Mouse (Mus musculus): ENCODE results near the gene E130218I03Rik. TPM values are rescaled to one million over a fixed set of nuclear protein-coding genes. Genes with fewer than 3 reads are reported as not detected.
A peak's percentile ranks its signal among the peaks of the same experiment; 100 is the strongest.

The E130218I03Rik gene
- polyA plus RNA-seq, 1 experiment from 2014 or later: 0.08 TPM

DNA sequence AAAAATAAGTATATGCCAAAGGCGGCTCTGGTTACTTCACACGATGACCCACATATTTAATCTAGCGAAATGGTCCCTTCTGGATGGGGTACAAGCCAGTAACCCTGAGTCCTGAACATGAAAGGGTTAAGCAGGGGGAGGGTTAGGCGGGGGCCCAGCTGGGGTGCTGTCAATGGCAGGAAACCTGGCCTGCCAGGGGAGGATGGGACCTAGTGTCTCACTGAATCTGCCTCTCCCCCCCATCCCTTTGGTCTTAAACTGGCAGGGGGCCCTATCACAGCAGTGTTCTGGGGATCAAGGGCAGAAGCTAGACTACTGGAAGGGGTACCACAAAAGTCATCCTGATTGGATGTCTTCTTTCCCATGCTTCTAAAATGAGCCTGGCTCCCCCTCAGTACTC, 12.4 kb downstream of the E130218I03Rik start:
- ATAC-seq (replicated peaks; ENCODE audit: low FRiP score, low read depth) (no peak), DNase-seq (ENCODE audit: low spot score) (peak; percentile 14)
- no peak overlapping the region for H3K4me3 ChIP-seq (replicated peaks; ENCODE audit: low read depth, low read length)
- no peak overlapping the region for H3K9ac ChIP-seq (ENCODE audit: low read depth, low read length)
- peaks cover 22% of the 10 kb centered on the region for H3K27me3 ChIP-seq (ENCODE audit: insufficient read depth, low read length)
- no peak overlapping the region for H3K4me2 ChIP-seq (ENCODE audit: low read length)
- no peaks in the 10 kb centered on the region for H3K9me3 ChIP-seq (replicated peaks; ENCODE audit: low read length)
- no peak for TF ChIP-seq CTCF (IDR thresholded peaks at IDR 0.05; ENCODE audit: low read depth)
- no peak overlapping the region; the same call in 1 of the 2 replicates for H3K27ac ChIP-seq
- peaks cover 37% of the 10 kb centered on the region for H3K4me1 ChIP-seq (replicated peaks; ENCODE audit: insufficient read depth, low read length)
- no peaks in the 10 kb centered on the region for H3K36me3 ChIP-seq (ENCODE audit: insufficient read depth, low read length)
- 34% methylated on average over 4 of the region's 4 CpGs for WGBS

DNA sequence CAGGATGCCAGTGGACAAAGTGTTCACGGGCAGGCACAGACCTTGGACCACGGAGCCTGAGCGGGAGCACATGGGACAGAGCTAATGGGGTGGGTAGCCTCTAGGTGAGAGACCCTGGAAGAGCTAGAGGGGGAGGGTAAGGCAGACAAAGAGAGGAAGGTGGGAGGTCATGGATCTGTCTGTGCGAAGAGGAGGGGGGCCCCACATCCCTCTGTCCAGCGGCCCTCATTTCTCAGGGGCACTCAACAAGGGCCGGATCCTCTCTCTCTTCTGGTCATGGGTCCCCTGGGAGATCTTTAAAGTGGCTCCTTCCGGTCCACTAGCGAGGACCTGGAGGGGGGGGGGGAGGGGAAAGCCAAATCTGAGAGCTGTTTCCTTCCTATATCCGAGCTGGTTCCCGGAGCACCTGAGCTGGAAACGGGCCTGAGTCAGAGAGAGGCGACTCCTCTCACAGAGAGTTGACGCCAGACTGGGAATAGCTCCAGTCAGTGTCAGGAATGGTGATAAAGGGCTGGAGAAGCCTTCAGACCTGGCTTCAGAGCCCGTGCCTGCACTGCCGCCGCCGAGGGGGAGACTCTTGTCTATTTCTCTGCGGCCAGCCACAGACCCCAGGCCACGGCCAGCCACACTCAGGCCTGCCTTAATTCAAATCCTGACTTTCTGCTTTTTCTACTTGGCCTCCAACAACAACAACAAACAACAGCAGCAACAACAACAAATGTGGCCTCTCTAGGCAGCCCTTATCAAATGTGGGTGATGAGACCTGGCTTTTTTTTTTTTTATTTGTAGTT, 13.1 kb downstream of the E130218I03Rik start:
- no peak for TF ChIP-seq CTCF (IDR thresholded peaks at IDR 0.05; ENCODE audit: low read depth)
- WGBS: 21% methylated on average over 19 of the region's 19 CpGs
- Histone ChIP-seq H3K4me1 (replicated peaks; ENCODE audit: insufficient read depth, low read length) (peaks cover 30% of the 10 kb centered on the region), H3K9me3 (replicated peaks; ENCODE audit: low read length) (no peaks in the 10 kb centered on the region), H3K4me2 (ENCODE audit: low read length) (peak overlapping the region; percentile 11; the same call in 1 of the 2 replicates), H3K36me3 (ENCODE audit: insufficient read depth, low read length) (no peaks in the 10 kb centered on the region), H3K4me3 (replicated peaks; ENCODE audit: low read depth, low read length) (no peak overlapping the region), H3K27me3 (ENCODE audit: insufficient read depth, low read length) (peaks cover 15% of the 10 kb centered on the region), H3K9ac (ENCODE audit: low read depth, low read length) (no peak overlapping the region), H3K27ac (peak overlapping the region; percentile 47)
- ATAC-seq (replicated peaks; ENCODE audit: low FRiP score, low read depth): 0 out of 2 replicates have a peak, but pooled peaks have one; percentile 30
- DNase-seq (ENCODE audit: low spot score): peak; percentile 59

DNA sequence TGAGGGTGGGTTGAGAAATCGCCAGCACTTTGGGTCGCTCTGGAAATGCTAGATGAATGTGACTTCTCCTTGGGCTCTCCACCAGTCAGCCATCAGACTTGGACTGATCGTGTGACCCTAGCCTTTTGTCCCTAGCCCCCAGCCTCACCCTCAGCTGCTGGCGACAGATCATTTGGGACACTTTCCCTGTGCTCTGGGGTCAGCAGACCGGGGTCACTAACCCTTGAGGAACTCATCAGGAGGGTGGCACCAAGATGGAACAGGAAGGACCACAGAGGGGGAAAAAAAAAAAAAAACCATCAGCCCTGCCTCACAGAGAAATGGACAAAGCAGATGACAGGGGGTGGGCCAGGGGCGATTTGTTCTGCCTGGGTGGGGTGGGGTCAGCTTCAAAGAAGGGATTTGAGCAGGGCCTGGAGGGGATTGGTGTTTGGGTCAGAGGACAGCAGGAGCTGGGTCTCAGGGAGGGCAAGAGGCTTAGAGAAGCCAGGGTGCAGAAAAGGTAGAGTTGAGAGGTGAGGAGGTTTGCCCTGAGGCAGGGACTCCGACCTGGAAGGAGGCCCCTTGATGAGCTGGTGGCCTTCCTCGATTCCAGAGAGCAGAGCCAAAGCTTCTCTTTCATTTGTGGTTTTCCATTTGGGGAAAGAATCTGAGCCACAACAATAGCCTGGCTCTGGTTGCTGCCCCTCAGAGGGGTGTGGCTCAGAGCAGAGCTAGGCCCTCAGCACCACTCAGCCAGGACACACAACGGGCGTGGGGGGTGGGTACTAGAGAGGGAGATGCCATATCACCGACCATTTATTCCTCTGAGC, 13.9 kb downstream of the E130218I03Rik start:
- Histone ChIP-seq H3K9ac (ENCODE audit: low read depth, low read length) (no peak overlapping the region), H3K4me3 (replicated peaks; ENCODE audit: low read depth, low read length) (no peak overlapping the region), H3K36me3 (ENCODE audit: insufficient read depth, low read length) (no peaks in the 10 kb centered on the region), H3K27me3 (ENCODE audit: insufficient read depth, low read length) (peaks cover 7% of the 10 kb centered on the region), H3K4me2 (ENCODE audit: low read length) (0 out of 2 replicates have a peak overlapping the region, but pooled peaks have one; percentile 11), H3K27ac (peak overlapping the region; percentile 47), H3K4me1 (replicated peaks; ENCODE audit: insufficient read depth, low read length) (peaks cover 24% of the 10 kb centered on the region), H3K9me3 (replicated peaks; ENCODE audit: low read length) (no peaks in the 10 kb centered on the region)
- no peak for TF ChIP-seq CTCF (IDR thresholded peaks at IDR 0.05; ENCODE audit: low read depth)
- ATAC-seq (replicated peaks; ENCODE audit: low FRiP score, low read depth) (no peak), DNase-seq (ENCODE audit: low spot score) (peak; percentile 10)
- 31% methylated on average over 11 of the region's 11 CpGs for WGBS

DNA sequence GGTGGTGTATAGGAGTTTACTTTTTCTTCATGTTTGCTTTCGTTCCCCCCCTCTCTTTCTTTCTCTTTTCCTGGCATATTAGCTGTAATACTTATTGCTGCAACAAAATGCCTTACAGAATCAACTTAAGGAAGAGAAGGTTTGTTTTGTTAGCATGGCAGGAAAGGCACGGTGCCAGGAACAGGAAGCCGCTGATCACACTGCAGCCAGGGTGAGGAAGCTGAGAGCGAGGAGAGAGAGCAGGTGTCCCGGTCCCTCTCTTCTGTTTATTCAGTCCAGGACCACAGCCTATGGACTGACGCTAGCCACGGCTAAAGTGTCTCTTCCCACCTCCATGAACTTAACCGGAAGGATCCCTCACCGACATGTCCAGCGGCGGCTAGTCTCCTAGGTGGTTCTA, 14.9 kb downstream of the E130218I03Rik start:
- ATAC-seq (replicated peaks; ENCODE audit: low FRiP score, low read depth) (no peak), DNase-seq (ENCODE audit: low spot score) (peak; percentile 19)
- H3K9ac ChIP-seq (ENCODE audit: low read depth, low read length): no peak overlapping the region
- H3K9me3 ChIP-seq (replicated peaks; ENCODE audit: low read length): no peaks in the 10 kb centered on the region
- H3K4me1 ChIP-seq (replicated peaks; ENCODE audit: insufficient read depth, low read length): peaks cover 23% of the 10 kb centered on the region
- no peak overlapping the region for H3K4me2 ChIP-seq (ENCODE audit: low read length)
- H3K4me3 ChIP-seq (replicated peaks; ENCODE audit: low read depth, low read length): no peak overlapping the region
- no peaks in the 10 kb centered on the region for H3K36me3 ChIP-seq (ENCODE audit: insufficient read depth, low read length)
- no peaks in the 10 kb centered on the region for H3K27me3 ChIP-seq (ENCODE audit: insufficient read depth, low read length)
- no peak overlapping the region for H3K27ac ChIP-seq
- TF ChIP-seq CTCF (IDR thresholded peaks at IDR 0.05; ENCODE audit: low read depth): no peak
- WGBS: 36% methylated on average over 11 of the region's 11 CpGs

DNA sequence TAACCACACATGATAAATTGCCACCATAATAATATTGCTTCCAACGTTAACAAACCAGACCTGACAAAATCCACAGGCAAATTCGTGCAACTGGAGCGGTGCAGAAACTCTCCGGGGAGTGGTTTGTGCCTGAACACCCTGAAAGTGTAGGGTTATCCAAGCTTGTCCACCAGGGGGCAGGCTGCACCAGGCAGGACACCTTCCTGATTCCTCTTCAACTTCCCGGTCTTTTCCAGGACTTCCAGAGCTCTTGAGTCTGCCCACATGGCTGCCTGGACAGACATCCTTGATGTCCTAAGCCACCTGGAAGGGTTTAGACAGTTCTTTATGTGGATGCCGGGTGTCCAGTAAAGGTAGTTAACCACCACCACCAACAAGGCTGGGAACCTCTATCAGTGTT, 19.7 kb downstream of the E130218I03Rik start:
- Histone ChIP-seq H3K9me3 (replicated peaks; ENCODE audit: low read length) (no peaks in the 10 kb centered on the region), H3K4me3 (replicated peaks; ENCODE audit: low read depth, low read length) (no peak overlapping the region), H3K9ac (ENCODE audit: low read depth, low read length) (no peak overlapping the region), H3K36me3 (ENCODE audit: insufficient read depth, low read length) (no peaks in the 10 kb centered on the region), H3K4me2 (ENCODE audit: low read length) (no peak overlapping the region), H3K4me1 (replicated peaks; ENCODE audit: insufficient read depth, low read length) (no peaks in the 10 kb centered on the region), H3K27ac (no peak overlapping the region), H3K27me3 (ENCODE audit: insufficient read depth, low read length) (no peaks in the 10 kb centered on the region)
- 34% methylated on average over 6 of the region's 6 CpGs for WGBS
- ATAC-seq (replicated peaks; ENCODE audit: low FRiP score, low read depth): no peak
- TF ChIP-seq CTCF (IDR thresholded peaks at IDR 0.05; ENCODE audit: low read depth): peak; percentile 88
- DNase-seq (ENCODE audit: low spot score): peak; percentile 71

DNA sequence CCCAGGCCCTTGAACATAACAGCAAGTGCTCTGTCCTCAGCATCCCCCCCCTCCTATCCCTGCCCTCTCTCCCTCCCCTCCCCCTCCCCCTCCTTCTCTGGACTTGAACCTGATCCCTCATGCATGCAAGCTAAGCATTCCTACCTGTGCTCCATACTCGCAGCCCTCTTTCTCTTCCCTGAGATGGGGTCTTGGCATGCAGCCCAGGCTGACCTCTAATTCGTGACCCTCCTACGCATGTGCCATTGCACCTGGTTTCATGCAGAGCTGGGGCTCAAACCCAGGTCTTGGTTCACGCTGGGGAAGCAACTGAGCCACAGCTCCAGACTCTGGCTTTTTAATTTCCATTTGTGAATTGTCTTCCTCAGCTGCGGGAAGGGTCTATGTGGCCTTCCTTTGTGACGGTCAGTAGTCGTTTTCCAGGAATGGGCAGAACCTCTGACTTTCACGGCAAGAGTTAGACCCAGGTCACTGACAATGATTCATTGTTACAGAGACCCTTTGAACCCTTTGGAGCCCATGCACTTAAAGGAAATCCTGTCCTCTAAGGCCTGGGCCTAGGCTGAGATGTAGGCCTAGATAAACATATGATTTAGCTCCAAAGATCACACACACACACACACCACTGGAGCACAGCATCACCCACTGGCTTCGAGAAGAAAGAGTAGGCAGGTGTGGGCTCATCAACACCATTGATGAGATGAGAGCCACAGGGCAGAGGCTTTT, 22.6 kb downstream of the E130218I03Rik start:
- Histone ChIP-seq H3K27ac (no peak overlapping the region; the same call in 1 of the 2 replicates), H3K4me1 (replicated peaks; ENCODE audit: insufficient read depth, low read length) (no peaks in the 10 kb centered on the region), H3K27me3 (ENCODE audit: insufficient read depth, low read length) (no peaks in the 10 kb centered on the region), H3K4me3 (replicated peaks; ENCODE audit: low read depth, low read length) (no peak overlapping the region), H3K9ac (ENCODE audit: low read depth, low read length) (no peak overlapping the region), H3K9me3 (replicated peaks; ENCODE audit: low read length) (no peaks in the 10 kb centered on the region), H3K36me3 (ENCODE audit: insufficient read depth, low read length) (no peaks in the 10 kb centered on the region), H3K4me2 (ENCODE audit: low read length) (no peak overlapping the region)
- TF ChIP-seq CTCF (IDR thresholded peaks at IDR 0.05; ENCODE audit: low read depth): no peak
- DNase-seq (ENCODE audit: low spot score) (no peak), ATAC-seq (replicated peaks; ENCODE audit: low FRiP score, low read depth) (no peak)
- WGBS: 25% methylated on average over 9 of the region's 9 CpGs
